Mouse (Mus musculus): Measurements from ENCODE around the gene Gm20425.

Gene Gm20425

DNA sequence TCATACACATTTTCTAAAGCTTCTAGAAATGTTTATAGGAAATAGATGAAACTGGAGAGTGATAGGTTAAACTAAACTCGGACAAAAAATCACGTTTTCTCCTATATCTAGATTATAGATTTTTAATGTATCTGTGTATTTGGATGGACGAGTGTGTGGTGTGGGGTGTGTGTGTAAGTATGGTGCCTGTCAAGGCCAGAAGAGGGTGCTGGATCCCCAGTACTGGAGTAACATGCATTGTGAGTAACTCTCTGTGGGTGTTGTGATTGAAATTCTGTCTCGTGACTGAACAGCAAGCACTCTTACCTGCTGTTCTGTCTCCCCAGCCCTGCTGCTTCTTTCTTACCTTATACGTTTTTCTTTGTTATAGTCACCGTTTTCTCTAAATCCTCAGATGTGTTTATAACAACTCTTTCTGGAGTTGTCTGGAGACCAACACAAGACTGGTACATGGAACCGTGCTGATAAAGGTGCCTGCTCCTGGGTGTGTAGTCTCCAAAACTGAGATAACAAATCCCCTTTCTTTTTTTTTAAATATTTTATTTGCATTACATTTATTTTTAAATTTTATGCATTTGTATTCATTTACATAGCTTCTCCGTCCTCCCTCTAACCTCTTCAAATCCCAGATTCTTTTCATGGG, 16.5 kb upstream of the Gm20425 start:
- Histone ChIP-seq H3K4me1 (replicated peaks; ENCODE audit: low read depth, low read length) (no peaks in the 10 kb centered on the region), H3K9me3 (ENCODE audit: low read length) (no peaks in the 10 kb centered on the region), H3K36me3 (ENCODE audit: insufficient read depth, low read length) (no peaks in the 10 kb centered on the region), H3K27me3 (ENCODE audit: insufficient read depth, low read length) (no peaks in the 10 kb centered on the region), H3K4me3 (replicated peaks; ENCODE audit: low read length) (no peak overlapping the region)
- TF ChIP-seq POU5F1 (IDR thresholded peaks at IDR 0.05; ENCODE audit: borderline replicate concordance, low read length) (no peak), NANOG (IDR thresholded peaks at IDR 0.05; ENCODE audit: borderline replicate concordance, low read length) (no peak), CTCF (conservative IDR thresholded peaks at IDR 0.05; ENCODE audit: low read length) (no peak)

DNA sequence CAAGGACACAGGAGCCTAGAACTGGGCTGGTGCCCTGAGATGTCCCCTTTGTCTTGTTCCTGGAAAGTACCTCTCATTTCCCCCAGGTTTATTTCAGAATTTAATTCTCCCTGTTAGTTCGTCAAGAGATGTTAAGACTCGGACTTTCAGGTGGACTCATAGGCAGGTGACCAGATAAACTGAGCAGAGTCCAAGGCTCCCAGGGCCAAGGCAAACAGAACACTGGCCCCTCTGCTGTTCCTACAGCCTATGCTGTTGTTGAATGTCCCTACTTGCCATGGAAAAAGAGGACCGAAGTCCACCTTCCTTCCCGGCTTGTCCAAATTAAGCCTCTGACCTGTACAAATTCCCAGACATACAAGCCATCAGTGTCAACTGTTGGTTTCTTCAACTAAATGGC, 13.5 kb upstream of the Gm20425 start:
- Histone ChIP-seq H3K4me1 (replicated peaks; ENCODE audit: low read depth, low read length) (no peaks in the 10 kb centered on the region), H3K27me3 (ENCODE audit: insufficient read depth, low read length) (0 out of 2 replicates have a peak, but pooled peaks cover 4% of the 10 kb centered on the region), H3K9me3 (ENCODE audit: low read length) (no peaks in the 10 kb centered on the region), H3K4me3 (replicated peaks; ENCODE audit: low read length) (no peak overlapping the region), H3K36me3 (ENCODE audit: insufficient read depth, low read length) (no peaks in the 10 kb centered on the region)
- TF ChIP-seq POU5F1 (IDR thresholded peaks at IDR 0.05; ENCODE audit: borderline replicate concordance, low read length) = no peak
- TF ChIP-seq CTCF (conservative IDR thresholded peaks at IDR 0.05; ENCODE audit: low read length) = no peak
- no peak for TF ChIP-seq NANOG (IDR thresholded peaks at IDR 0.05; ENCODE audit: borderline replicate concordance, low read length)

DNA sequence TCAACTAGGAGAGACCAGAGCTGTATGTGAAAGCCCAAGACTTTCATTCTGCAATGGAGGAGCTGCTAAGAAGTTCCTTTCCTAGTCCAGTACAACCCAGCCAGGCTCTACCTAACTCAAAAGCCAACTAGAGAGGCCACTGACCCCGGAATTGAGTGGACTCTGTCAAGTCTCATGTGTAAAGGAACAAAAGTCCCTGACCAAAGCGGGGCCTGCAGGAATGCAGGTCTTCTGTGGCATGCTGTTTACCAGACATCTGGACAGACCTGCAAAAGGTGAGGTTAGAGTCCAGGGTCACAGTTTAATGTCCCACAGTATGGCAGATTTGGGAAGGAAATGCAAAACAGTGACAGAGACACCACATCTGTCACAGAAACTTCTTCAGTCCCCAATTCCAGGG, 11.1 kb upstream of the Gm20425 start:
- Histone ChIP-seq H3K27me3 (ENCODE audit: insufficient read depth, low read length) (0 out of 2 replicates have a peak, but pooled peaks cover 4% of the 10 kb centered on the region), H3K4me1 (replicated peaks; ENCODE audit: low read depth, low read length) (no peaks in the 10 kb centered on the region), H3K4me3 (replicated peaks; ENCODE audit: low read length) (no peak overlapping the region), H3K36me3 (ENCODE audit: insufficient read depth, low read length) (no peaks in the 10 kb centered on the region), H3K9me3 (ENCODE audit: low read length) (no peaks in the 10 kb centered on the region)
- TF ChIP-seq POU5F1 (IDR thresholded peaks at IDR 0.05; ENCODE audit: borderline replicate concordance, low read length) = no peak
- TF ChIP-seq CTCF (conservative IDR thresholded peaks at IDR 0.05; ENCODE audit: low read length) = no peak
- TF ChIP-seq NANOG (IDR thresholded peaks at IDR 0.05; ENCODE audit: borderline replicate concordance, low read length) = no peak

DNA sequence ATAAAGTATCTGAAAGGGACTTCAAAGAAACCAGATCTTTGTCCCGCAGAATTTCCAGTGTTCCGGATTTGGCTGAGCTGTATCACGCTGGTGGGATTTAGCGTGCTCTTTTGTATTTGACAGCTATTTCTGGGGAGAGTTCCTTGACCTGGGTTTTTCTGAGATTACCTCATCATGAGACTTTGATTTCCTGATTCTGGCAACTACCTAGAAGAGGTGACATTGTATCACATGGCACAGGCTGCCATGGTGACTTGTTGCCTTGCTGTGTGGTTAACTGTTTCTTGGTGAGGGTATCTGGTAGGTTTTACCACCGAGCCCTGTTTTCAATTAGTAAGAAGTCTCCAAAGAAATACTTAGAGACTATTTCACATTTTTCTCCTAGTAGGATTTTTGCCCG, 9.4 kb upstream of the Gm20425 start:
- TF ChIP-seq CTCF (conservative IDR thresholded peaks at IDR 0.05; ENCODE audit: low read length) (no peak), NANOG (IDR thresholded peaks at IDR 0.05; ENCODE audit: borderline replicate concordance, low read length) (no peak), POU5F1 (IDR thresholded peaks at IDR 0.05; ENCODE audit: borderline replicate concordance, low read length) (no peak)
- peaks cover 4% of the 10 kb centered on the region; the same call in 1 of the 2 replicates for H3K4me1 ChIP-seq (replicated peaks; ENCODE audit: low read depth, low read length)
- H3K9me3 ChIP-seq (ENCODE audit: low read length) = no peaks in the 10 kb centered on the region
- H3K4me3 ChIP-seq (replicated peaks; ENCODE audit: low read length) = no peak overlapping the region
- no peaks in the 10 kb centered on the region for H3K36me3 ChIP-seq (ENCODE audit: insufficient read depth, low read length)
- H3K27me3 ChIP-seq (ENCODE audit: insufficient read depth, low read length) = 0 out of 2 replicates have a peak, but pooled peaks cover 4% of the 10 kb centered on the region

DNA sequence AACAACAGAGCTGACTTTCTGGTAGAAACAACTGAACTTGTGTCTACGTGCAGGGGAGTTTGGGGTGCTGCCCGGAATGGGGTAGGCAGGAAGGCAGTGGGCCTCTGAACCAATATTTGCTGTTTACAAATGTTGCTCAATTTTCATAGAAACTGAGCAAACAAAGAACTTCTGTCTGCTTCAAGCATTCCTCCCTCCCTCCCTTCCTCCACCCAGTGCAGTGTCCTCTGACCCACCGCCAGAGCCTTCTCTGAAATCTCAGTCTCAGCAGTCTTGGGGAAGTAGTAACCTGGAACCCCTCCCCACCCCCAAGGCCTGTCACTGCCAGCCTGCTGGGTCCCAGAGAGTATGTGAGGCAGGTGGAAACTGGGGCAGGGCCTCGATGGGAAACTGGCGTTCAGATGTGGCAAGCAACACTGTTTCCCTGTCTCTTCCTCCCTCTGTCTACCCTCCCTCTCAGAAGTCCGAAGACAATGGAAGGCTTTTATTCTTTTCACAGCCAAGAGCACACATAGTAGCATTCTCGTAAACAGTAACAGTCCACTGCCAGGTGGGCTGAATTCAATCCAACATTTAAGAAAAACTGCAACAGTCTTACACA, 4.6 kb upstream of the Gm20425 start:
- Histone ChIP-seq H3K4me3 (replicated peaks; ENCODE audit: low read length) (no peak overlapping the region), H3K4me1 (replicated peaks; ENCODE audit: low read depth, low read length) (peaks cover 30% of the 10 kb centered on the region), H3K9me3 (ENCODE audit: low read length) (no peaks in the 10 kb centered on the region), H3K36me3 (ENCODE audit: insufficient read depth, low read length) (no peaks in the 10 kb centered on the region), H3K27me3 (ENCODE audit: insufficient read depth, low read length) (peaks cover 10% of the 10 kb centered on the region)
- TF ChIP-seq POU5F1 (IDR thresholded peaks at IDR 0.05; ENCODE audit: borderline replicate concordance, low read length) (no peak), NANOG (IDR thresholded peaks at IDR 0.05; ENCODE audit: borderline replicate concordance, low read length) (no peak), CTCF (conservative IDR thresholded peaks at IDR 0.05; ENCODE audit: low read length) (no peak)

DNA sequence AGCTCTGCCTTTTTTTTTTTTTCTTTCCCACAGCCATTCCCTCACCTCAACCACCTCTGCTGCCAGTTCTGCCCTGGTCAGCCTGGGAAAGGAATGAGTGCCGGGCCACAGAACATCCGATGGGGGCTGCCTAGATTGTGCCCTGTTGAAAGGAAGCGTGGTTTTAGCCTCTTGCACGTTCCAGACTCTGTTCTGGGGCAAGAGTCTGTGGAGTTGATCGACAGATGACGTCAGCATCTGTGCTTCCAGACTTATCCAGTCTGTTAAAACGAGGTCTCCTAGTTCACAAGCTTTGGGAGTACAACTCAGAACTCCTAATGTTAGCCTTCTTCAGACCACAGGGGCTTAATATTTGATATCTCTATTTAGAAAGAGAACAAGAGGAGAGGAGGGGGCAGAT, 4.0 kb upstream of the Gm20425 start:
- no peaks in the 10 kb centered on the region for H3K36me3 ChIP-seq (ENCODE audit: insufficient read depth, low read length)
- H3K4me1 ChIP-seq (replicated peaks; ENCODE audit: low read depth, low read length) = peaks cover 36% of the 10 kb centered on the region

DNA sequence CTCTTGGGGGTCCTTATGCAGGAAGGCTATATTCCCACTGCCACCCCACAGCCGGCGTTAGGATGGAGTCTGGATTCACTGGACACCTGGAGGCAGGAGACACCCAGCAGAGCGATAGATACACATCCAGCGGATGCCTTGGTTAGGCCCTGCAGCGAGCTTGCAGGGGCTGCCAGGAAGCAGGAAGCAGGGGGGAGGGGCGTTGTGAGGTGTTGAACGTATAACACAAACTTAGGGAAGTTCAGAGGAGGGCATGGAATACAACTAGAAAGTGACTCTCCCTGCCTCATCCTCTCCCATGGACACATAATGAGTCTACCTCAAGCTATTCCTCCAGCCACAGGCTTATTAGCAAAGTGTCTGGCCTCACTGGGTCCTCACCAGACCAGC, 2.9 kb upstream of the Gm20425 start:
- Histone ChIP-seq H3K27me3 (ENCODE audit: insufficient read depth, low read length) (peaks cover 24% of the 10 kb centered on the region), H3K4me3 (replicated peaks; ENCODE audit: low read length) (no peak overlapping the region), H3K9me3 (ENCODE audit: low read length) (no peaks in the 10 kb centered on the region; the same call in 1 of the 2 replicates), H3K36me3 (ENCODE audit: insufficient read depth, low read length) (no peaks in the 10 kb centered on the region), H3K4me1 (replicated peaks; ENCODE audit: low read depth, low read length) (peaks cover 42% of the 10 kb centered on the region)
- TF ChIP-seq POU5F1 (IDR thresholded peaks at IDR 0.05; ENCODE audit: borderline replicate concordance, low read length) (no peak), CTCF (conservative IDR thresholded peaks at IDR 0.05; ENCODE audit: low read length) (no peak), NANOG (IDR thresholded peaks at IDR 0.05; ENCODE audit: borderline replicate concordance, low read length) (no peak)

More for the DNA sequence above, 4.0 kb upstream of the Gm20425 start:
- Histone ChIP-seq H3K4me3 (replicated peaks; ENCODE audit: low read length) (no peak overlapping the region), H3K27me3 (ENCODE audit: insufficient read depth, low read length) (peaks cover 16% of the 10 kb centered on the region), H3K9me3 (ENCODE audit: low read length) (no peaks in the 10 kb centered on the region)
- TF ChIP-seq POU5F1 (IDR thresholded peaks at IDR 0.05; ENCODE audit: borderline replicate concordance, low read length) = no peak
- no peak for TF ChIP-seq NANOG (IDR thresholded peaks at IDR 0.05; ENCODE audit: borderline replicate concordance, low read length)
- TF ChIP-seq CTCF (conservative IDR thresholded peaks at IDR 0.05; ENCODE audit: low read length) = no peak

- Histone ChIP-seq H3K4me3 (replicated peaks; ENCODE audit: low read length) (no peak overlapping the region), H3K36me3 (ENCODE audit: insufficient read depth, low read length) (no peaks in the 10 kb centered on the region)
- TF ChIP-seq NANOG (IDR thresholded peaks at IDR 0.05; ENCODE audit: borderline replicate concordance, low read length) (no peak), CTCF (conservative IDR thresholded peaks at IDR 0.05; ENCODE audit: low read length) (no peak), POU5F1 (IDR thresholded peaks at IDR 0.05; ENCODE audit: borderline replicate concordance, low read length) (no peak)
Observed at GRCm38 (mm10) chr9:103232232-103233005, 2.3 kb upstream of the Gm20425 start.

More at GRCm38 (mm10) chr9:103232232-103233005, 2.3 kb upstream of the Gm20425 start:
- H3K27me3 ChIP-seq (ENCODE audit: insufficient read depth, low read length) = peaks cover 28% of the 10 kb centered on the region
- H3K4me1 ChIP-seq (replicated peaks; ENCODE audit: low read depth, low read length) = peaks cover 48% of the 10 kb centered on the region
- H3K9me3 ChIP-seq (ENCODE audit: low read length) = no peaks in the 10 kb centered on the region; the same call in 1 of the 2 replicates
